Mouse (Mus musculus): ENCODE results near the gene Prr23a1.

DNA sequence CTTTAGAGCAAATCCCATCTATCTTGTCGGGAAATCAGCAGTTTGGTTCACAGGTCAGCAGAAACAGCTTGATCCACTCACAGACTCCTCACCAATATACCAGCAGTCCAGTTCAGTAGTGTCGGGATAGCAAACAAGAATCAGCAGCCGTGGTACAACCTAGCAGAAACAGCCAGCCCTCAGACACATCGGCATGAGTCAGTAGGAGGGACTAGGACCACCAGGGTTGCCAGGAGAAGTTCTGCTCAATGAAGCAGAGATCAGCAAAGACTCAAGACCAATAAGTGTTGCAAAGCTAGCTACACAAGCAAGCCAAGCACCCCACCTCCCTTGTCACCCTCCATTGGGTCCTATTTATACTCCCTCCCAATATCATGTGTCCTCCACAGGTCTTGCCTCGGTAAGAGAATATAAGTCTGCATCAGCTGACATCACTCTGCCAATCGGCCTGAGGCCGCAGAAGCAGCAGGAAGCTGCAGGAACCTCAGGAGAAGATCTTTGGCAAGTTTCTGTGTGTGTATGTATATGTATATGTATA, 4.7 kb upstream of the Prr23a1 start:
- TF ChIP-seq CTCF (IDR thresholded peaks at IDR 0.05; ENCODE audit: borderline replicate concordance, control insufficient read depth, extremely low read depth, insufficient read depth, low read length, poor library complexity) (no peak), POLR2A (IDR thresholded peaks at IDR 0.05; ENCODE audit: control insufficient read depth, extremely low read depth, insufficient read depth, low read length, poor library complexity) (no peak)

Data from thymus, adult 2 months (tissue).